Mouse (Mus musculus) fat pad, adult 2 months (tissue): ENCODE data around the gene Umad1.

Experiments
- DNase-seq: peaks from one replicate; pipeline ENCODE4 v3.0.0-alpha.2; 2011; ENCODE audit warnings: low read depth, low spot score; ENCODE audit errors: extremely low read depth

Umad1 gene

DNA sequence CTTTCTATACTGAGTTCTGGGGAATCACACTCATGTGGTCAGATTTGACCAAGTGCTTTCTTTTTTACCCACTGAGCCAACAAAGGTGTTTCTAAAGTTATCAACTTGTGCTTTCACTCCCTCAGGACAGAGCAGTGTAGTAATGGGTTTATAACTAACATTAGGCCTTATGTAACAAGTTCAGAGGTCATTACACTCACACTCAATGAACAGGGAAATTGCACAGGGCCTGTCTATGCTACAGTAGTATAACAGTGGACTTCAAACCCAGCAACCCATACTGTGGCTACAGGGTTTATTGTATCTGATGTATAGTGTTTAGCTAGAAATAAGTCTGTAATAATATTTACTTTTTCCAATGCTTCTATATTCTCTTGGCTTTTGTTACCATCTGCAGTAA lies 247.5 kb downstream of the Umad1 start:
- no peak for DNase-seq
